Mouse (Mus musculus) frontal cortex, postnatal 25 days (tissue): ENCODE results near the gene 1110051M20Rik.
"Not testable (repeated sequence)": the region's sequence is repeated elsewhere in the genome, so short reads cannot be mapped to it uniquely, and the experiment has no call there.

Experiments used
- DNase-seq, 2 experiments: peaks; one replicate each; pipeline ENCODE4 v3.0.0; 2022; ENCODE audit warnings: low spot score in 2 of 2

Gene 1110051M20Rik

DNA sequence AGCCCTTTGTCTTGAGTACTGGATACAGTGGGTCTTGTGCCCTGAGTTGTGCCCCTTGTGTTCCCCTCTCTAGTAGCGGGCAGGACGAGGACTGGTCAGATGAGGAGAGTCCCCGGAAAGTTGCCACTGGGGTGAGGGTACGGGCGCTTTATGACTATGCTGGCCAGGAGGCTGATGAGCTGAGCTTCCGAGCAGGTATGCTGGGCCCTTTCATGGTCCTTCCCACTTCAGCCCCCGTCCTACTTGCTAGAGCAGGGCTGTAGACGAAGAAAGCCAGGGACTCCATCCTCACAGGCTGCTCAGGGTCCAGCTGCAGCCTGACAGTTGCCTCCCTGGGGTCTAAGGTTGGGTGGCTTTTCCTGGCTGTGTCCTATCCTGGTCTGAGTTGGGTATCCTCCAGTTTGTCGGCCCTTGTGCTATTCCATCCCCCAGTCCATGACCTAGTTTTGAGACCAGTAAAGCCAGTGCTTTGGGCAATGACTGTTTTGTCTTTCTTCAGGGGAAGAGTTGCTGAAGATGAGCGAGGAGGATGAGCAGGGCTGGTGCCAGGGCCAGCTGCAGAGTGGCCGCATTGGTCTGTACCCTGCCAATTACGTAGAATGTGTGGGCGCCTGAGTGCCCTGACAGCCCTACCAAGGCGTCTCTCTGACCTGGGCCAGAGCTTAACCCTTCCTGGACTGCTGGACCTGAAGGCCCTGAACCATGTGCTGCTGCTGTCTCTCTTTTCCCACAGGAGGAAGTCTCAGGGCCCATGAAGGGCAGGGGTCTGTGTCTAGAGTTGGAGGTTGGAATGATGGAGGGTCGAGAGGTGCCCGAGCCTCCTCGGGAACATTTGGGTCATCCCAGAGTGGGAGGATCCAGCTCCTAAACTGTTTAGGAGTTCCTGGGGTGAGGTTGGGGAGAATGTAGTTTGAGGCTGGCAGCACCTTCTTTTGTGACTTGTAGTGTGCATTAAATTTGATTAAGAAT is 180.5 kb downstream of the 1110051M20Rik start:
- DNase-seq: no peak

DNA sequence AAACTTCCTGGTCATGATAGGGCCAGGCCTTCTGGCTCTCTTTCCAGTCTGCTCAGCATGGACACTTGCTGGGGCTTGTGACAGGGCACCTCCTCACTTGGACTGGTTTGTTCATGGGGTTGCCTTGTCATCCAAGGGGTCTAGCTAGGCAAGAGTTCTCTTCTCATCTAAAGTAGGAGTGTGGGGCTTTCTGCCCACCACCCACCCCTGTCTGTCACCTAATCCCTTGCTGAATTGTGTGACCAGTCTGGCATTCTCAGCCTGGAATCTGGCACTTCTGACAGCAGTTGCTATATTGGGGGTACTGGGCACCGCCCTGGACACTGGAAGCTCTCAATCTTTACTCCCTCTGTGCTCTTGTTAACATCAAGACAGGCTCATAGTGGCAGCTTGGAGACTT is 185.0 kb downstream of the 1110051M20Rik start:
- DNase-seq: no peak

DNA sequence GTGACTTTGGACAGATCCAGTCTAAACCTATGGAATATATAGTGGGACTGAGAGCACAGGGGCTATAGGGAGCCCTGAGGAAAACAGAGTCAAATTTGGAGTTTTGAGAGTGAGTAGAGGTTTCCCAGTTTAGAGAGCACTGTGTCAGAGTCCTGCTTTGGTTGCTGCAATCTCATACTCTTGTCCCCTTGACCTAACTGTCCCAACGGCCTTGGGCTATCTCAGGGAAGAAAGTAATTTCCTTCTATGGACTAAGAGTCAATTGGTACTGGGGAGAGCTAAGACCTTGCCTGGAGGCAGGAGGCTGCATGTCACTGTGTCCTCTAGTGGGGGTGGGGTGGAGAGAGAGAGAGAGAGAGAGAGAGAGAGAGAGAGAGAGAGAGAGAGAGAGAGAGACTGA is 185.7 kb downstream of the 1110051M20Rik start:
- no peak for DNase-seq

DNA sequence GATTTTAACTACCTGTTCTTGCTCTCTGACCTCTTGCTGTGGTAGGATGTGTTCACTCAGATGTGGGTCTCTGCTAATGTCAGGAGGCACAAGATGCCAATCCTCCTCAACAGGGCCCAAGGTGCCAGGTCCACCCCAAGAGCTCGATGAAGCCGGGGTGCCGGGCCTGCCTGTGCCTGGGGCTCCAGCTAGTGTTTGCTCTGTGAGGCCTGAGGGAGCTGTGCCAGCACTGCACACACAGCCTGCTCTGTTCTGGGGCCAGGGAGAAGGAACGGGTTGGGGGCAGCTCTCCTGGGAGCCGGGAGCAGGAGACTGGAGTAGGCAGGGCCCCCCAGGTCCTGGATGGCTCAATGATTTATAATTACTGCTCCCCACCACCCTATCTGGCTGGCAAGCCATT is 186.4 kb downstream of the 1110051M20Rik start:
- DNase-seq: no peak

DNA sequence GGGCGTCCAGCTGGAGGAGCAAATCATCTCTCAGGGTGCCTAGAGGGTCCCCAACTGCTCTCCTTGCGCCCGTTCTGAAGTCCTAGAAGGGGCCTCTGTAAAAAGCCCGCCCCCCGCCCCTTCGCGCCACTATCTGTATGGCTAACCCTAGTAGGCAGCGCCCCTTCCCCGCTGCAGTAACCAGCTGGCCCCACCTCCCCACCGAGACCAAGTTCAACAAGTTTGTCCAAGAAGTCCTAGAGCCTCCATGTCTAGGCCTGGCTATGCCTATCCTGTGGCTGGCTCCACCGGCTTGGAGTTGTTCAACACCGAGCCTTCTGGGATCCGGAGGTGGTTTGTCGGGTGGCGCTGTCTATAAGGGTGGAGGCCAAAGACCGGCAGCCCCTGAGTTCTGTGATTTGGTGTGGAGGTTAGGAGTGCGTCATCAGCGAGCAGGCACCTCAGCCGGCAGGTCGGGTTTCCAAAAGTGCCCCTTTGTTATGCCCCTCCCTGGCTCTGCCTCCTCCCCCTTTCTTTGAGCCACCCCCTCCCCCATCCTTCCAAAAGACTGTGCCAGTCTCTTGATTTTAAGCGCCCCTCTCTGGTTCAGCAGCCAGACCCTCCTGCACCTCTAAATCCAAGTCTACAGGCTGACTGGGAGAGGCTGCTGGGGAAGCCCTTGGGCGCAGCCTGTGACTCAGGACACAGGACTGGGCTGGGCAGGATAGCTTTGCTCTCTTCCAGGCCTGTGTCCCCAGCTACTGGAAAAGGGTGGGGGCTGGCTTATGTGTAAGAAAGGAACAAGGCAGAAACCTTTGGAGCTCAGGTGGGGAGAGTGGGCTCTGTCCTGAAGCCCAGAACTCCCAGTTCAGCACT is 187.2 kb downstream of the 1110051M20Rik start:
- no peak for DNase-seq

DNA sequence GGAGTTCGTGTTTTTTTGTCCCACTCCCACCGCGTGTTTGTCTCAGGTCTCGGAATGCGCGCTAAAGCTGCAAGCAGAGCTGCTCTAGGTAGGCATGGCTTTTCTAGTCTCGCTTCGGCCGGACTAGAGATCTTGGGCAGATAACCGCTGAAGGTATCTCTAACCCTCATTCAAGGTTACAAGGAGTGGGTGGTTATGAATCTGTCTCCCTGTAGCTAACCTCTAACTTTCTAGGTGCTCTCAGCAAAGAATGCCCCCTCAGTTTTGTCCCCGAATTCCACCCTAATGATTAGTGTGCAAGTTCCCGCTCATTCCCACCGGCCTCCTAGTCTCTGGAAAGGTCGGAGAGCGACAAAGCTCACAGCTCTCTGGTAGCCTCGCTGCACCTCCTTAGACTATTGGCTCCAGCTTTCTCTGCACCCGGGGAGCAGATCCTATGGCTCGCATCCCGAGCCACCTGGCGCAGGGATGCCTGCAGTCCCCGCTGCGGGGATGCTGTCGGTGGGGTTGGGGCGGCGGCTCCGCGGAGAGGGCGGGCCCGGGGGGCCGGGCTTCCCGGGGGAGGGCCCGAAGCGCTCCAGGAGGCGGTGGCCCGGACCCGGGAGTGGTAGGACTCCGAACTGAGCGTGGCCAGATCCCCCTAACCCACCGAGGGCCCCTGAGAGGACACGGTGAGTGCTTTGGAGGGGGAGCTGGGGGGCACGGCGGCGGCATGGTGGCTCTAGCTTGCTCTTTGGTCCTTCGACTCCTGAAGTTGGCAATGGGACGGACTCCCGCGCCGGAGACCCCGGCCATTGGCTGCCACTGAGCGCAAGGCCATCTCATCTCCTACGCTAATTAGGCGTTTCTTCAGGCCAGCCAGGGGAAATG is 188.0 kb downstream of the 1110051M20Rik start:
- DNase-seq: peak in 1 of 2 experiments; percentile 29

DNA sequence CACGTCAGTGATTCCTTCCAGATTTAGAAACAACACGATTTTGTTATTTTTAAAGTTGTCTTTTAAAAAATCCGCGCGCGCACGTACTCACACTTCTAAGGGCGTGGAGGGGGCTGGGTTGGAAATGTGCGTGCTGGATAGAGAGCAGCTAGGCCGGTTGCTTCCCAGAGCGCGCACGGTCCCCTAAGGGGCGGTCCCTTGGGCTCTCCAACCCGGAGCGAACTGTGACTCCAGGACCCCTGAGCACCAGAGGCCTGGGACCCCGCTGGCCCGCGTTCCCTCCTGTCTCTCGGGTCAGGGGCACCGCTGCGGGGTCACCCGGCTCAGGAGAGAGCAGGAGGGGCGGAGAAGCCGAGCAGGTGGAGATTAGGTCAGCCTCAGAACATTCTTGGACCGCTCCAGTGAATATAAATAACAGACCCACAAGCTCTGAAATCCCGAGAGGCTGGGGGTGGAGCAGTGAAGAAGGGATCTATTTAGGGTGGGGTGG is 188.8 kb downstream of the 1110051M20Rik start, which contains the start of gene Pacsin3:
TSS of gene Pacsin3 (plus strand) at position 294 of the 490 bp plus-strand sequence.
- peak in 1 of 2 experiments; percentile 22 for DNase-seq

DNA sequence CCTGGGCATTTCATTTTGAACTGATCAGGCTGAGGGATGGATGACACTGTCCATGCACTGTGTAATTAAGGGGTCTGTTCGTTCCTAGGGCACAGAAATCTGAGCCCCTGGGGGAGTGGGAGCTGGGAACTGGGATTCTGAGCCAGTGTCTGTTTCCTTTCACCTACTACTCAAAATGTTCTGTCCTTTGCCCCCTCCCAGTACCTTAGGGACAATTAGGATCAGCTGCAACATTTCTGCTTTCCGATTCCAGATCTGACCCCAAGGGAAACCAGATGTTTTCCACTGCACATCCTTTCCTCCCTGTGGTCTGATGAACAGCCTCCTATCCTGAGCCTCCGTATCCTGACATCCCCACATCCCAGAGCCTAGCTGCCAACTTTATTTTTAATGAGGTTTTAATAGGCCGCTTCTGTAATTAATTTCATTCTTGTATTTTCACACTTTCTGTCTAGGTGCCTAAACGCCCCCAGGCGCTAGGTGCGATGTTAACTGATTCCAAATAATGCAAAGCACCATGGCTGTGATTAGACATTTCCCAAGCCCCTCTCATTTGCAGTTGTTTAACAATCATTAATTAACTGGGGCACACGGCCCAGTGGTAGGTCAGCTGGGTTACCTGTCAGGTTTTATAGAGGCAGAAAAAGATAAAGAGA is 189.7 kb downstream of the 1110051M20Rik start:
- no peak for DNase-seq

DNA sequence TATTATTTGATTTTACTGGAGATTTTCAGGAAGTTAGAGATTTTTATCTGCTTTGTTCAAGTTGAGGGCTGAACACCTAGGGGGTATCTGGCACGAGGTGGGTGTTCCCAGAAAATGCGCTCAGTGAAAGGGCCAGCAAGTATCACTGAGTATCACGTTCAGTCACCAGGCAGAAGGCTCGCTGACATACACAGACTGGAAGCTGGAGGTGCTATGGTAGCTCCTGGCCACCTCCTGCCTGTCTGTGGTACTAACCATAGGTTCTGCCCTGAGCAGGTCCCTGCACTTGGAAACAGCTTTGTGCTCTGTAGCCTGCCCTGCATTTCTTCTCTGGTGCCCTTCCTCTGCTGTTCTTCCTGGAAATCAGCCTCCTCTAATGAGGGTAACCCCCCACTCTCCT is 192.0 kb downstream of the 1110051M20Rik start:
- no peak for DNase-seq

DNA sequence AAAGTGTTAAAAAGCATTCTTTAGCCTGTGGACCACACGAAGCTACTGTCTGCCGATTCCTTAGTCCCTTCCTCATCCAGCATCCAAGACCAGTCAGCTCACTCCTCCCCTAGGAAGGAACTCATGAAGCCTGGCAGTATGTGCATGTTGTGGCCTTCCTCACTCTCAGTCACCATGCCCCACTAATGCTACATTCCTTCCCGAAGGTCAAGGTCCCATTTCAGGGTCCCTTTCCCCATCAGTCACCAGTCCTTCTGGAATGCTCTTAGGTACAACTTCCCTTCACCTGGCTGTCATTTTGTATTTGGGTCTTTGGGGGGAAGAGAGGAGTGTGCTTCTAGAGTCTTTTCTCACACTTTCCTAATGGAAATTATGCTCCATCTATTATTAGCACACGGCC is 192.5 kb downstream of the 1110051M20Rik start:
- no peak for DNase-seq

DNA sequence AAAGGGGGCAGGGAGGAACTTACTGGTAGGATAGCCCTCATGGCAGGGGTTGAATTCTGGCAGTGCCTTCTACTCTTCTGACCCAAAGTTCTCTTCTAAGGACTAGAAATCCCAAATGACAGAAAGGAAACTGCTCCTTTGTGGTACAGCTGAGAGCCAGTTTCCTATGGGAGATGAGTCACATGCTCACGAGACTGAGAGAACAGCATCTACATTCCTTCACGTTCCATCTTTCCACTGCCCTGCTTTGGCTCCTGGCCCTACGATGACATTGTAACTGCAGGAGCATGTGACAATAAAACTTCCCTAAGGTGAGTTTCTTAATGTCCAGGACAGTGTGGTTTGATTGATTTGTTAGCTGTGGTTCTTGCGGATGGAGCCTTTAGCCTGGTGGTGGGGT is 196.1 kb downstream of the 1110051M20Rik start:
- DNase-seq: no peak

DNA sequence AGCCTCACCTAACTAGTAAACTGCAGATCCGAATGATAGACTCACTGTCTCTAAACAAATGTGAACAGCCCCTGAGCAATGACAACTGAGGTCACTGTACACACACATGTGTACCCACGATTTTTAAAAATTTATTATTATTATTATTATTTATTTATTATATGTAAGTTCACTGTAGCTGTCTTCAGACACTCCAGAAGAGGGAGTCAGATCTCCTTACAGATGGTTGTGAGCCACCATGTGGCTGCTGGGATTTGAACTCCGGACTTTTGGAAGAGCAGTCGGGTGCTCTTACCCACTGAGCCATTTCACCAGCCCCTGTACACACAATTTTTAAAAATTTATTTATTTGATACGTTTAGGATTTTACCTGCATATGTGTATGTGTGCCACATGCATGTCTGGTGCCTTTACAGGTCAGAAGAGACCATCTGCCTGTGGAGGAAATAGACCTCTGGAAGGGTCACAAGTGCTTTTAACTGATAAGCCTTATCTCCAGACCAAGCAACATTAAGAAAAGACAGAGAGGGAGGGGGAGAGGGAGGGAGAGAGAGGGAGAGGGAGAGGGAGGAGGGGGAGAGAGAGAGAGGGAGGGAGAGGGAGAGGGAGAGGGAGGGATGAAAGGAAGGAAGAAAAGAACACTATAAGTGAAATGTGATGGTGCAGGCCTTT is 199.8 kb downstream of the 1110051M20Rik start:
- no peak for DNase-seq

DNA sequence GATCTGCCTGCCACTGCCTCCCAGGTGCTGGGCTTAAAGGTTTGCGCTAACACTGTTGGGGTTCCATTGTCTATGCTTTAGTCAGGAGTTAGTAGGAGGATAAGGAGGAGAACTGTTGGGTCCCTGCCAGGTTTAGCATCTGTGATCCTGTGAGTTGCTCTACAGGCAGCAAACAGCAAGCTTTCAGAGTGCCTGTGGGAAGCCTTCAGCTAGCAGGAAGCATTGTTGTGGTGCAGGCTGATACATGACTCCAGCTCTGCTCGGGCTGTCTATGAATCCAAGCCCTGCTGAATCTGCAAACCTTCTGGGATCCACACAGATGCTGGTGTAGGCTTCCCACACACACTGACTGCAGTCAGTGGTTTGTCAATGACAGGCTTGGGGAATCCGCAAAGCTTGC is 201.1 kb downstream of the 1110051M20Rik start:
- DNase-seq: peak in 1 of 2 experiments; percentile 54

DNA sequence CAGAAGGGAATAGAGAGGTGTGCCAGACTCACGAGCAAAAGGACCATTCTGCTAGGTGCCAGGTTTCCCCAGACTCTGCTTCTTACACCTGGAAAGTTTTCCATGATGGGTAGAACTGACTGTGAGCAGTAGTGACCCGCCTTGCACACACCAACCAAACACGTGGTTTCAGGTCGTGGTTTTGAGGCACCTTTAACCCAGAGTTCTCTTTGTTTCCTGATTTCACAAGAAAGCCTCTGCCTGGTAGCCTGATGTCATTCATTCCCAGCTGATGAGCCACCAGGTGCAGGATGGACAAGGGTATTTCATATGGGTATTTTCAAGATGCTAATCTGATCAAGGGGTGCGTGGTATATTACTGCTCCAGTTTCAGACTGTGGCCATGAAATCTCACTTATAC is 202.0 kb downstream of the 1110051M20Rik start:
- no peak for DNase-seq

DNA sequence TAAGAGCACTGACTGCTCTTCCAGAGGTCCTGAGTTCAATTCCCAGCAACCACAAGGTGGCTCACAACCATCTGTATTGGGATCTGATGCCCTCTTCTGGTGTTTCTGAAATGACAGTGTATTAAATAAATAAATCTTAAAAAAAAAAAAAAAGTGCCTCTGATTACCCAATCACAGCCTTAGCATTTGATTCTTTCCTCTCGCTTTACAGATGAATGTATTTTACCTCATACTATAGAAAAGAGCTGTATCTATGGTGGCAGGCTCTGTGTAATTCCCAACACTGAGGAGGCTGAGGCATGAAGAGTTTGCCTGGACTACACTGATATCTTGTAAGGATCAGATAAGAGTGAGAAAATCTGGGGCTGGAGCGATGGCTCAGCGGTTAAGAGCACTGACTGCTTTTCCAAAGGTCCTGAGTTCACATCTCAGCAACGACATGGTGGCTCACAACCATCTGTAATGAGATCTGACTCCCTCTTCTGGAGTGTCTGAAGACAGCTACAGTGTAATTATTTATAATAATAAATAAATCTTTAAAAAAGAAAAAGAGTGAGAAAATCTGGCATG is 206.9 kb downstream of the 1110051M20Rik start:
- not testable (repeated sequence) for DNase-seq

DNA sequence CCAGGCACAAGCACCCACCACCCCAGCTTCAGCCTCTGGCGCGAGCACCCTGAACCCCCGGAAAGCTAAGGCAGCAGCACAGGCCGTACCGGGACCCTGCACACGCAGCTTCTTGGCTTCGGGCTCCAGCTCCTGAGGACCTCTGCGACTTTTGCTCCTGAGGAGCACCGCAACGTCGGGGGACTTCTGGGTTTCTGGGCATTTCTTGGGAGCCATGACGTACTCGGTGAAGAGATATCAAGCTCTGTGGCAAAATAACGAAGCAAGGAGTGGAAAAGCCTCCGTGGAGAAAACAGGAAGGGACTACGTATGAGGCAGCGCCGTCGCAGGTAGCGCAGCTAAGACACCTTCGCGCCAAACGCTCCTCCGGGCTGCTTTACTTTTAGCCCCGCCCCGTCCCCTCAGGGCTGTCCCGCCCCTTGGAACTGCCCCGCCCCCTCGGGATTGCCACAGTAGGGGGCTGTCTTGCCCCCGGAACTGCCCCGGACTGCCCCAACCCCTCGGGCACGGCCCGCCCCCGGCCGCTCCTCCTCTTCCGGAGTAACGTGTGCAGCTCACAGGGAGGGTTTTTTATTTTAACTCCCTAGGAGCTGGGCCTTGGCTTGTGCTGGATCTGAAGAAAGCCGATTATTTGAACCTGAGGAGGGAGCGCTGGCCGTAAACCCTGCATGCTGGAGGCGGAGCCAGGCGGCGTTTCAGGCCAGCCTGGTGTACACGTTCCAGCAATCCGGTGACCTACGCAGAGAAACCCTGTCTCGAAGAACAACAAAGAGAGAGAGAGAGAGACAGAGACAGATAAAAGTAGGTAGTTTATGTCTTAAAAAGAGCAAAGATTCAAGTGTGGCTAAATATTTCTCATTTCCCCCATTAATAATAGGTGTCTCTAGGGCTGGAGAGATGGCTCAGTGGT is 207.6 kb downstream of the 1110051M20Rik start, which contains the start of gene Ddb2:
TSS of gene Ddb2 (minus strand) at position 382 of the 910 bp plus-strand sequence.
- peak; percentile 53 to 73 for DNase-seq

DNA sequence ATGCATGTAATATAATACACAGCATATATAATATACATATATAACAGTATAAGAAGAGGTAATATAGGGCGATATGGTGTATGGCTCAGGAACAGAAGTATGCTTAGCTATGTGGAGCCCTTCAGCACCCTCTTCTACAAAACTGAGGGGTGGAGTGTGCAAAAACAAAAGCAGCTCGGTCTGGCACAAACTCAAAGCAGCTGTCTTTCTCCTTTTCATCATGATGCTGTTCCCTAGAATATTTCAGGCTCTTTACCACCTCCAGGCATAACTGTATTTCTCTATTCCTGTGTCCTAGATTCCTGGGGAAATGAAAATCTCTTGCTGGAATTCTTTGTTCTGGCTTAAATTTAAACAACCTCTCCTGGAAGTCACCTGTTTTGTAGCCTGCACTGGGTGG is 214.8 kb downstream of the 1110051M20Rik start:
- no peak for DNase-seq
